Mouse (Mus musculus): Measurements from ENCODE around the gene Hspg2.

DNA sequence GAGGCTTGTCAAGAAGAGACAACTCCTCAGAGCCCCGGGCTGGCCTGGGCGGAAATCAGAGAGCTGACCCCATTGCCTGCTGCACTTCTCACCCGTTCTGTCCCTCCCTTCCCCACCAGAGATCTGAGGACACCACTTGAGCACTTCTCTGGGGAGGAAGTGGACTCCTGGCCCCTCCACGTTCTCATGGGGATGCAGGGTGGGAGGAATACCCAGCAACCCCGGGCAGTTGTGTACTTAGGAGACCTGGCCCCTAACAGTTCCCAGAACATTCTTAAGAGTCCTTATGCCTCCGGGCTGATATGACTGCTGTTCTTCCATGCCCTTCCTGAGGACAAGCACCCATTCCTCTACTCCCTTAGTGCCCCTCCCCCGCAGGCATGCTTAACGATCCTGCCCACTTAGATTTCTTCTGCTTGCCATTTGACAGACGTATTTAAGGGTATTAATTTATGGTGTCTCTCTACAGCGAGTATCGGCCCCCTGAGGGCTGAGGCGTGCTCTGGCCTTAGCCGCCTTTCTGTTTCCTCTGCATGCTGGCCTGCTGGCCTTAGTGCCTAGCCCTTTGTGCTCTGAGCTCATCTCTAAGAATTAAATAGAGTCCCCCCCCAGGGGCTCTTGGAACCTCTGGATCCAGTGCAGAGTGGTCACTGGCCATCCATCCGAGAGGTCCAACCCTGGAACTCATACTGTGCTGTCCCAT lies 16.8 kb downstream of the Hspg2 start:
- TF ChIP-seq CTCF (IDR thresholded peaks at IDR 0.05; ENCODE audit: insufficient read depth, low read length) (no peak), POLR2A (IDR thresholded peaks at IDR 0.05; ENCODE audit: borderline replicate concordance, extremely low read depth, low read depth, low read length) (no peak)
